Mouse (Mus musculus): ENCODE data around the gene Cbs. TPM values are rescaled to one million over a fixed set of nuclear protein-coding genes. Genes with fewer than 3 reads are reported as not detected.

The Cbs gene
- polyA plus RNA-seq (2012; rRNA removed) = 74.8 and 79.0 TPM in 2 replicates

GRCm38 (mm10) chr17:31636942-31637811, at the start of gene Cbs:
Gene Cbs (minus strand): TSS chr17:31637238.

GRCm38 (mm10) chr17:31677507-31677906, 40.5 kb upstream of the Cbs start, which contains the start of gene Cryaa:
Gene Cryaa (plus strand): TSS chr17:31677807.

GRCm38 (mm10) chr17:31658468-31659185, 21.6 kb upstream of the Cbs start, which contains the start of gene U2af1:
Gene U2af1 (minus strand): TSS chr17:31658892.

GRCm38 (mm10) chr17:31564015-31564857, 72.8 kb downstream of the Cbs start, which contains the start of gene Pknox1:
Gene Pknox1 (plus strand): TSS chr17:31564734.

Other genes with a start within 250 kb of the Cbs start
- 28.3 and 31.3 TPM in 2 replicates for gene Wdr4, start 117.3 kb downstream of the Cbs start, polyA plus RNA-seq (2012; rRNA removed)
- gene Ndufv3, start 117.1 kb downstream of the Cbs start, polyA plus RNA-seq (2012; rRNA removed) = 171 and 172 TPM in 2 replicates
- gene Pknox1, start 72.5 kb downstream of the Cbs start, polyA plus RNA-seq (2012; rRNA removed) = 19.6 and 22.8 TPM in 2 replicates
- gene U2af1, start 21.7 kb upstream of the Cbs start, polyA plus RNA-seq (2012; rRNA removed) = 26.5 and 30.8 TPM in 2 replicates
- not detected in 2 replicates for gene Cryaa, start 40.6 kb upstream of the Cbs start, polyA plus RNA-seq (2012; rRNA removed)
- 13.3 and 13.7 TPM in 2 replicates for gene Sik1, start 218.6 kb upstream of the Cbs start, polyA plus RNA-seq (2012; rRNA removed)